Mouse (Mus musculus) gastrocnemius, adult 18-20 months (tissue): ENCODE measurements around the gene Kcnc1. TPM values are rescaled to one million over a fixed set of nuclear protein-coding genes. Genes with fewer than 3 reads are reported as not detected.
A peak's percentile ranks its signal among the peaks of the same experiment; 100 is the strongest.

ENCODE experiments used
- DNase-seq: peaks from one replicate; pipeline ENCODE4 v3.0.0; 2021; ENCODE audit warnings: low spot score
- total RNA-seq, 2 experiments: library from RNA; stranded (reverse); gene quantifications; 2 replicates each; pipeline ENCODE4 v1.2.3; 2021

Kcnc1 gene
- total RNA-seq, 2 experiments from 2014 or later: 59.0 to 67.2 TPM

DNA sequence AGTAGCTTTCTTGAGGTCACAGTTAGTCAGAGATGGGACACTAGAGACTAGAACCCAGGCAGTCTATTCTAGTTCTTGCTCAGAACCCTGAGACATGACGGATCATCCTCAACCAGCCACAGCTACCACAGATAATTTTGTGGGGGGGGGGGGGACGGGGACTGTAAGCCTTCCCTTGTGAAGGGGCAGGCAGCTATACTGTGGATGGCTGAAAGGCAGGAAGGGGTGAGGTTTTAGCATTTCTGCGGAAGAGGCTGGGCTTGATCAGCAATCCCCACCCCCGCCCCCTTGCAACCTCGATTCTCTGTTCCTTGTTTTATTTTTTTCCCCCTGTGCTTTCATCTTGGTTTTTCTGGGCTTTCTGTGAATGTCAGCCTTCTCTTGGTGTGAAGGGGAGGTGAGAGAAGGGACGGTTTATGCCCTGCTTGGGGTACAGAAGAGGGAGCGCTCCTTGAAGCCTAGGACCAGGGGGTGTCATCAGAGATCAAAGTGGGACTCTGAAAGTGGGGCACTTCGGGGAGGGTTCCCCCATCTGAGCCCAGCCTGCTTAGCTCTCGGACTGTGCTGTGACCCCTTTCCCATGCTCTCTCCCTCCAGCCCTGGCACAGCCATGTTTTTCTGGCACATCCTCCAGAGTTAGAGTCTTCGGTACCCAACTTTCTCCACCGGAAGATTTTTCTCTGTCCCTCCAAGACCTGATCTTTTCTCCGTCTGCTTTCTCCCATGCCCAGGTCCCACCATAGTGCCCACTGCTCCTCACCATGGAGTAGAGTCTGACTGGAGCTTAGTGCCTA lies 2.4 kb upstream of the Kcnc1 start:
- no peak for DNase-seq

DNA sequence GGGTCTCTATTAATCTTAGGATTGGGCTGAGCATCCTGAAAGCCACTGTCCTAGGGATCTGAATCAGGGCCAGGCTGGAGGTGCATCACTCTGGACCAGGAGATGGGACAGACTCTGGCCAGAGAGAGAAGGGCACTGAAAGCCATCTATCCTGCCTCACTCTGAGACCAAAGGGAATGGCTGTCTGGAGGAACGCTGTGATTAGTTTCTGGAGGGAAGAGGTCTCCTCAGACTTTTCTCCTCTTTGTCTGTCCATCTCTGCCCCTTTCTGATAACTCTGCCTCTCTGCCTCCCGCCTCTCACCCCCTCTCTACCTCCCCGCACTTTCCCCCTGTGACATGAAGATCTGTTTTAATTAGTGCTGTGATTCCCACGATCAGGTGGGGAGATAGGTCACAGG lies 1.4 kb upstream of the Kcnc1 start:
- no peak for DNase-seq

DNA sequence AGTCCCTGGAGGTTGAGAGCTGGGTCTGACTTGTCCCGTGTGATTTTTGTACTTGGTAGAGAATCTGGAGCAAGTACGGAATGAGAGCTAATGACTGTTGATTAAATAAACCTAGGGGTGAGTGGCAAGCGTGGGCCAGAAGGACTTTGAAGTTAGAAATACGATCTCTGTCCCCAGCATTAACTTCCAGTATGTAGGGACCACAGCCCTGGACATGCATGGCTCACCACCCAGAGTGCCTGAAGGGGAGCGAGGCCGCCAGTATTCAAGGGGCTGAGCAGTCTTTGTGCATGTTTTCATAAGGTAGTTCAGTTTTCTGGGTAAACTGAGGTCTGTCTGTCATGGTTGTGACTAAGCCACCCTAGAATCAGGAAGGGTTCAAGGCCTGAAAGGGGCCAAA lies 726 bp upstream of the Kcnc1 start:
- no peak for DNase-seq

DNA sequence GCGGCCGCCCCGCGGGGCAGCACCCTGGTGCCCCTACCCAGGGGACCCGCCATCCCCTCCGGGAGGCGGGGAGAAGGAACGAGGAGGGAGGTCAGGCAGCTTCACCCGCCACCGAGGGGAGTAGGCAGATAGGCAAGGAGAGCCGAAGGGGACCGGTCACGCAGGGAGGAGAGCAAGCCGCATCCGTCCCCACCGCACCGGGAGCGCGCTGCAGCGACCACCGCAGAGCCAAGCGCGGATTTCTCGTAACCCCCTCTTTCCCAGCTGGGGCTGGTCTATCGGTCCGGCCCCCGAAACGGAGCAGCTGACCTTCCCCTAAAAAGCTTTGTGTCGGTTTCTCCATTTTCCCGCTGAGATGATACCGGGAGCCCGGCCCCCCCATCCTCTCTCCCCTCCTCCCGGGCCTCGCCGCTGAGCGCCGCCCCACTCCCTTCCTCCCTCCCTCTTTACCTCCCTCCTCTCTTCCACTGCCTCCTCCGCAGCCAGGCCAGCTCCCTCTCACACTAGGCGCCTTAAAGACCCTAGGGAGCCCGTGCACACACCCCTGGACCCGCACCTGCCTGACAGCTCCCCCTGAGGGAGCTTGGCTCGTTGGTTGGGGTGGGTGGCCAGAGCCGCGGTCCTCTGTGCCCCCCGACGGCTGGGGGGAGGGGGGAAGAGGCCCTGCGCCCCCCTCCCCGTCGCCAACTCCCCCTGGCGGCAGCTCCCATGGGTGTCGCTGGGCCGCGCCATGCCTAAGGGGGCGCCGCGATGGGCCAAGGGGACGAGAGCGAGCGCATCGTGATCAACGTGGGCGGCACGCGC lies 833 bp downstream of the Kcnc1 start:
- DNase-seq: no peak

DNA sequence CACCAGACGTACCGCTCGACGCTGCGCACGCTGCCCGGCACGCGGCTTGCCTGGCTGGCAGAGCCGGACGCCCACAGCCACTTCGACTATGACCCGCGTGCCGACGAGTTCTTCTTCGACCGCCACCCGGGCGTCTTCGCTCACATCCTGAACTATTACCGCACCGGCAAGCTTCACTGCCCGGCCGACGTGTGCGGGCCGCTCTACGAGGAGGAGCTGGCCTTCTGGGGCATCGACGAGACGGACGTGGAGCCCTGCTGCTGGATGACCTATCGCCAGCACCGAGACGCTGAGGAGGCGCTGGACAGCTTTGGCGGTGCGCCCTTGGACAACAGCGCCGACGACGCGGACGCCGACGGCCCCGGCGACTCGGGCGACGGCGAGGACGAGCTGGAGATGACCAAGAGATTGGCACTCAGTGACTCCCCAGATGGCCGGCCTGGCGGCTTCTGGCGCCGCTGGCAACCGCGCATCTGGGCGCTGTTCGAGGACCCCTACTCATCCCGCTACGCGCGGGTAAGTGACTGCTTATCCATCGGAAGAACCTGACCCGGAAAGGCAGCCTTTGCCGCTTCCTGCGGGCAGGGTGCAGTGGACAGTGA lies 1.5 kb downstream of the Kcnc1 start:
- no peak for DNase-seq

DNA sequence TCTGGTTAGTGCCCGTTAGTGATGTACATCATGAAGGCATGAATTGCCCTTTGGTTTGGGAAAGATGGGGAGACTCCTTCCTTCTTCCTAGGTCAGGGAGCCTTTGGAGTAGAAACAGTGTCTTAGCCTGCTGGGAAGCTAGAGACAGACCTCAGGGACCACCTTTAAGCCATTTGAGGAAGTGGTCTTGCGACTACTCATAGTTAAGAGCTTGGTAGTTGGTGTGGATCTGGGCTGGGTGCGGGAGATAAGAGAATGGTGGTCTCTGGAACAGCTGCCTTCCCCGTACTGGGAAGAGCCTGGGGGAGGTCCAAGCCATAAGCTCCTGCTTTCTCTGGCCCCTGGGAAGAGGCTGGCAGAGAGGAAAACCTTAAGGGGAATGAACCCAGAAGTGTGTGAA lies 2.3 kb downstream of the Kcnc1 start:
- DNase-seq: no peak

DNA sequence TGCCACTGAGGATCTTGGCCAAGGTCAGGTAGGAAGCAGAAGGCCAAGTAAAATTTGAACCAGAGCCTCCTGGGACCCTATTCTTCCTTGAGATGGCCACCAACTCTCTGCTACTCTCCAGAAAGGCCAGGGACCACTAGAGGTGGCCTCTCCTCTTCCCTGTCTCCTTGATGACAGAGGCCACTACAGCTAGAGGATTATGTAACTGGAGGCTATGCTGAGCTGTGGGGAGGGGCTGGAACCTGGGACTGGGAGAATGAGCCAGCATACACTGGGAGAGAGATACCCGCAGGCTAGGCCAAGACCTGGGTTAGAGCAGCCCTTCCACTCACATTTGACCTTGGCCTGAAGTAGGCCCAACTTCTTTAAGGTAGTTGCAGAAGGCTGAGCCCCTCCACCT lies 3.4 kb downstream of the Kcnc1 start:
- no peak for DNase-seq

DNA sequence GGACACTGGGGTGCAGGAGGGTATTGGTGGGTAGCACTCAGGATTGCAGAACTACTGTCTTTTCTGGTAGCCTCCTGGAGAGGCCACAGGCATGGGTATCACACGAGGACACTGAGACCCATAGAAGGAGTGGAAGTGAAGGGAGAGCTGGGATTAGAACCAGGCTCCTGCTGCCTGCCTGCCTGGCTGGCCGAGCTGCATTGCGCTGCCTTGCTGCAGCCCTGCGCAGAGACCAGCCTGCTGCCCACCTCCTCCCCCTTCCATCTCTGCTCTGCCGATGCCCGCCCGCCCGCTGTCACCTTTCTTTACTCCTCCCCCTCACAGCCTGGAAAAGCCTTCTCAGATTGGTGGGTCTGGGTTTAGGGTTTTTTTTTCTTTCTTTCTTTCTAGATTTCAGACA lies 4.0 kb downstream of the Kcnc1 start:
- DNase-seq: no peak

DNA sequence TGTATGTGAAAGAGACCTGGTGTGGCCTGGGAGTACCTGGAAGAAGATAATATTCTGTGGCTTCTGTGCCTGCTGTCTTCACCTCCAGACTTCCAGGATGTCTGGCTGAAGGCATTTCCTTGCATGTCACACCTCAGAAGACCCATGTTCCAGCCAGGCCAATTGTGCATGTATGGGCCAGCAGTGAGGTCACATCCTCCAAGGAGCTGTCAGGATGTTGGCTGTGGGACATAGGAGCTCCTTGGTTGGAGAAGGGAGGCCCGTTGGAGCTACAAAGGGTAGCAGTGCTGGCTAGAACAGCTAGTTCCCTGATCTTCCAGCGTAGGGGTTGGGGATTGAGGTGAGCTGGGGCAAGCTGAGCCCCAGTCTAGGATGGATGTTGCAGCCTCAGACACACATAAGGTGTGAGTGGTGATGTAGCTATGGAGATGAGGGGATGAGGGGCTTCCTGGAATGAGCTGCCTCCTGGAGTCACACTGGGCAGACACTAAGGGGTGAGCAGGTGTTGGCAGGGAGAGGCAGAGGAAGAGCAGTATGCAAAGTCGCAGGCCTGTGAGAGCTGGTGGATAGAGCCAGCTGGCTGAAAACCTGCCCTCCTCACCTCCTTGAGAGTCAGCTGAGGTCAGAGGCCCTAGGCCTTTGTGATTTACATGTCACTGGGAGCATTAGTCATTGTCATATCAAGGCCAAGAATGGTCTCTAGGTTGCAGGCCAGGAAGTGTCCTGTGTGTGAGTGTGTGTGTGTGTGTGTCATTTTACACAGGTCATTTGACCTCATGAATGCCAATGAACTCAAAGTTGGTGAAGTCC lies 5.3 kb downstream of the Kcnc1 start:
- no peak for DNase-seq

DNA sequence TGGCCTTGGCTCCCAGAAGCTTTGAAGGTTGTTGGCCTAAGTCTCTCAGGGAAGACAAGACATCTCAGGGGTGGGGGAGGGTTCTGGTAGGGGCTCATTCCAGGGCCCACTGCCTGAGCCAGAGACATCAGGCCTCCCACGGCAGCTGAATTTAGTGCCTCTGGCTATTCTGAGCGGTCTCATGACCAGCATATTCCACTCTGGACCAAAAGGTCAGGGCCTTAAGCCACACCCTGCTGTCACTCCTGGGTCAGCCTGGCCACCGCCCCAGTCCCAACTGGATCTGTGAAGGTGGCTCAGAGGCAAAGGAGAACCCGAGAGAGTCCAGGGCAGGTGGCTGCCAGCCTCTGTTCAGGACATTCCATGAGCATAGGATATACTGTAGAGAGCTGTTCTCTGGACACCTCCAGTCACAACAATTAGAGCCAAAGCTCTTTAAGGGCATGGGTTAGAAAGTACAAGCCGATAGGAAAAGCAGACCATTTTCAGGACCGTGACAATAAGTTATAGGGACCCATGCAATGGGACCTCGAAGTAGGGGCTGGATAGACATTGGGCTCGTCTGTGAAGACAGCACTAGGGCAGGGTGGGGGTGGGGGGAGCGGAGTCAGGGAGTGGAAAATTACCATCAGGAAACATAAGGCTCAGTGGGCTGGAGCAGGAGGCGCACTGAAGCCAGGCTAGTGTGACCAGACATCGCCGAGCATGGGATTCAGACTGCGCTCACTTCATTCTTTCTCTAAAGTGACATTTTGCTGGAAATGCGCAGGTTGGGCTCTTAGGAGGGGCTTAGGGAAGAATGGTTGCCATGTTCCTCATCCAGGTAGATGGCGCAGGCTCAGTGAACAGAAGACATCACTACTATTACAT lies 7.6 kb downstream of the Kcnc1 start:
- peak; percentile 89 for DNase-seq

DNA sequence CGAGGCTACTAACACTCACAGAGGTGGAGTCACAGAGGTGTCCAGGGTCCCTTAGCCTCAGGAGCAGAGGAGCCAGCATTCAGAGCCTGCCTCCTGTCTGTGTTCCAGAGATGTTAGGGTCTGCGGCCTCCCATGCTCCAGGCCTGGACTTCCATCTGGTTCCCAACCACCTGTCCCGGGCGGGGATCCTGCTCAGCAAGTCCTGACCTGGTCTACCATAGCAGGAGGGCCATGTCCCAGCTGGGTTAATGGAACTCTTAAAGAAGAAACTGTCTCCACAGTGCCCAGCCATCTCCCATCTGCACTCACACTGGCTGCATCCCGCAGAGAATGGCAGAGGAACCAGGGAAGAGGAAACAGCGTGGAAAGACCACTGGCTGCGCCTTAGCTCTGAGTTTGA lies 8.5 kb downstream of the Kcnc1 start:
- DNase-seq: no peak

DNA sequence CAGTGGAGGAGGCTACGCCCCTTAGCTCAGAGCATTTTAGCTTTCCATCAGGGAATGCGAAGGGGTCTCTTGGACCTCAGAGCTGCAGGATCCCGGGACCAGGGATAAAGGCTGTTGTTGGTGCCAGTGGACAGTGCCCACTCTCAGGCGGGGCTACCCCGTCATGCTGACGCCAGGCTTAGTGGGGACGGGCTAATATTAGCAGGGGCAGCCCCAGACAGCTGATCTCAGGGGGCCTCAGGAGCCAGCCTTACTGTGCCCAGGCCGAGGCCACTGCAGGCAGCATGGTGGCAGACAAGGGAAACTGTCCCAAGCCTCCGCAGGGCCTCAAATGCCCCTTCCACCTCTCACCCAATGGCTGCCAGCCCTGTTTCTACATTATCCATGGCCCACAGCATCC lies 12.3 kb downstream of the Kcnc1 start:
- DNase-seq: peak; percentile 71

DNA sequence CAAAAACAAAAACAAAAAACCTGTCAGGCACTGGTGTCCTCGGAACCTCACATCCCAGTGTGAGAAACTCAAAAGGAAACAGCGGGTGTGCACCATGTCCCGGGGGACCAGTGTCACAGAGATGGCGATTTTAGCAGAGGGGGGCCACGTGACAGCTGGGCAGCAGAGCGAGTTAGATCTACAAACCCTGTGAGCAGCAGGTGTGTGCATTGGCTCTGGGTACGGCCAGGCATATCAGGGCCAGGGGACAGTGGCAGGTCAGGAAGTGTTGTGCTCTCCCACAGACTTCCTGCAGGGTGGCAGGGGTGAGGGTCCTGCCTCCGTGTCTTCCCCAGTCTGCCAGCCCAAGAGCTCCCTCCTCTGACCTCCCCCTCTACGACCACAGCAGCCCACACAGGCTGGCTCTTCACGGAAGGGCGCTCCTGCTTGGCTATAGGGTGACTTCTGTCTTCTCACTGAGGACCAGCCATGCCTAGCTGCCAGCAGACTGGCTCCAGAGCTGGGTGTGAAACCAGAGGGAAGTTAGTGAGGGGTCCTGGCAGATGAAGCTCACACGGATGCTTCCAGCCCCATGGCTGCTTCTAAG lies 13.0 kb downstream of the Kcnc1 start:
- no peak for DNase-seq

DNA sequence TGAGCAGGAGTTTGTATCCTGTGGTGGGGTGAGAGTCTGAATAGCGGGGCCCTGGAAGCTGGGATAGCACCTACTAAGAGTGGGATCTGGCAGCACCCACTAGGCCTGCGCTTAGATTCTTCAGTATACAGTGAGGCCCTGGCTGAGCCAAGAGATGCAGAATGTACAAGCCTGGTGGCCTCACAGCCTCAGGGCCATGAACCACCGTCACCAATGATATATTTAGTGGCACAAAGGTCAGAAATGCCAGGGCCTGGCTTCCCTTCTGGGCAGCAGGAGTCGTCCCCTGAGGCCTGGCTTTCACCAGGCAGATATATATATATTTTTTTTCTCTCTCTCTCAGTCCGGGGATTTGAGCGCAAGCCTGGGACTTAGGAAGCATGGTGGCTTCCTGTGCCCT lies 14.4 kb downstream of the Kcnc1 start:
- peak; percentile 74 for DNase-seq

DNA sequence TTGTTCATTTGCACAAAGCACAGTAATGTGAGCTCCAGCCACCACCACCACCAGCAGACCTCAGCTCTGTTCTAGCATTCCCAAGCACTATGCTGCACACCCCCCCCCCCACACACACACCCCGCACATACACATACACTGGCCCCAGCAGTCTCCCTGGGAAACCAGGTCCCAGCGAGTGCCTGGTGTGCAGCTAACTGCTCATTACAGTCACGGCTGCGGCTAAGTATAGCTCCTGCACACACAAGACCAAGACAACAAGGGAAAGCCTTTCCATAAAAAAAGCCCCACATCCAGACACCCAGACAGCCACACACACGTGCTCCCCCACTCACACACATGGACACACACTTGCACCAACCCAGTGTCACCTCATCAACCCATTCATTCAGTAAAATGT lies 16.5 kb downstream of the Kcnc1 start:
- no peak for DNase-seq

DNA sequence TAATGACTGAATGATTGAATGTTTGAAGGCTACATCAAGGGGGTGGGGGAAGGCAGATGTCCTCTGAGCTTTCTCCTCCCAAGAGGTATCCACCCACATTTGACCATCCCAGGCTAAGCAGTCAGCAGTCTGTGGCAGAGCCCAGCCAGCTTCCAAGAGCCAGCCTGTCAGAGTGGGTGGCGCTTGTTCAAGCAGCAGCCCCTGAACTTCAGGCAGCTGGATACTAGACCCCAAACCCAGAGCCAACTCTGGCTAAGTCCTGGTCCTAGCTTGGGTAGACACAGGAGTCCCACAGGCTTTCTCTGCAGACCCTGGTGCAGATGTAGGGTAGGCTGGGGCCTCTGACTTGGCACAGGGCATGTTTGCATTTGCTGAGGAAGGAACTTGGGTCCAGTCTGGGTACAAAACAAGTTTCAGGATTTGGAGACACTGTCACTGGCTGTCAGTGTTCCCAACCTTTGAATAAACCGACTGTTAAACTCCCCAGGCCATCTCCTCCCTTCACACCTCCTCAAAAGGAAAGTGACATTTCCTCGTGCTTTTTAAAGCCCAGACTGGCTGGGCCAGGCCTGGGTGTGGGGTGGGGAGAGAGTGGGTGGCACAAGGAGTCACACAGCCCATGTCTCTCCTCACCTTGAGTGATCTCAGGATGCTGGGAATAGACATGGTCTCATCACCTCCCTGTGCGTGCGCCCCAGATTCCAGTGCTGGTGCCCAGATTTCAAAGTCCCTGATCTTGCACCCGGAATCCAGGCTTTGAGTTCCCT lies 17.8 kb downstream of the Kcnc1 start:
- peak; percentile 77 for DNase-seq

DNA sequence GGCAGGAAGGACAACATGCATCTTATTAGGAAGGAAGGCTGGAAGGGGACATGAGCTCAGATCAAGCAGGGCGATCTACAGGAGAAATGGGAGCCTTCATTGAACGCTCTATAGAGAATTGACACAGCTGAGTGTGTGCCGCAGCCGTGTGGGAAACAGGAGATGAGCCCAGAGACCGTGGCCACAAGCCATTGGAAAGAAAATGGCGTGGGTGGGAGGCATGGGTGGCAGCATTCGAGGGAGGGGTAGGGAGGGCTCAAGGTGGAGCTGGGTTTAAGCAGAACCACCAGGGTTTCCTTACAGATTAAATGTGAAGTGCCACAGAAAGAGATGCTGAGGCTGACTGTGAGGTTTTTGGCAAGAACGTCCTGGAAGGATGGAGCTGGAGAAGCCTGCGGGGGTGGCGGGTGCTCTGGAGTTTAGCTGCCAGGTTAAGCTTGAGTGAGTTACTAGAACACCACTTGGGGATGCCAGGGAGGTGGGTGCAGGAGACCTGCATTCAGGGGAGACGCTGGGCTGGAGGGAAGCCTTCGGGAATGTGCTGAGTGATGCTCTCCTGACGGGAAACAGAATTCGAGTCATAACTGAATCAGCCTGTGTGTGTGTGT lies 19.6 kb downstream of the Kcnc1 start:
- no peak for DNase-seq

DNA sequence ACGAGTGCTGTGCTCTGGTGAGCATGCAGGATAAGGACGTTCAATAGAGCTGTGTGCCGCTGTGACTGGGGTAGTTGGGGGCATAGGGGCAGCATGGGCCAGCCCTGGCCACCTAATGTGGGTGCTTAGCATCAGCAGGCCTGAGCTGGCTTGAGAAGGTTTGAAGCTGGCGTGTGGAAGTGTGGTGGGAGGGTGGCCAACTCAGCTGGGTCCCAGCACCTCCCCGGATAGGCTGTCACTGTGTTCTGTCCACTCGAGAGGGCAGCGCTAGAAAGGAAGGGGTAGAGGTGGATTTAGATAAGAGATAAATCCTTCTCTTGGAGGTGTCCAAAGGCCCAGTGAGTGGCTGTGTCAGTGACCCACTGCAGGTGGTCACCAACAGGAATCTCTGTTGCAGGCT lies 21.2 kb downstream of the Kcnc1 start:
- no peak for DNase-seq

DNA sequence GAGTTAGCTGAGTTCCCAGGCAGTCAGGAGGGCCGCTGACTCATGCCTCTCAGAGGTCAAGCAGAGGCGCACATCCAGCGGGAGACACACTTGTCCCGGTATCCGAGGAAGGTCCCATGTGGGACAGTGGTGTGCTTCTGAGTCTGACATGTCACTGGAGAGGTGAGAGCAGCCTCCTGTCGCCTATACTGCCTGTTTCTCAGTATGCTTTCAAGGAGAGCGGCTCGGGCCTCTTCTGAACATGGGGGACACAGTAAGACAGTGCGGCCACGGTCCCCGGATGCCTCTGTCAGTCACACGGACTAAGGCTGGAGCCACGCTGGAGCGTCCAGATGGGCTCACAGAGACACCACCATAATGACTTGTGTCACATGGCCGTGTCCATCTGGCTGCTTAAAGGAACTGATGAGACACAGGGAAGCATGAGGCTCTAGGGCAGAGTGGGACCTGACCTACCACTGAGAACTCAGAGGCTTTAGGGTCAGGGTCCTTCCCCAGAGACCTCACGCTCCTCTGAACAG lies 21.9 kb downstream of the Kcnc1 start:
- DNase-seq: no peak
